Mouse (Mus musculus) adrenal gland (tissue): Measurements from ENCODE around the gene Ranbp17.

Source experiments
- intact Hi-C: fragments of 180-260 bp; cut with DNase I; formaldehyde crosslinking; loops from one replicate; pipeline ENCODE4 v1.15.1; 2025

Gene Ranbp17

GRCm38 (mm10) chr11:33274294-33274693 is 239.3 kb downstream of the Ranbp17 start:
- intact Hi-C loops: no loop called here

- intact Hi-C loops: no loop called here
These were observed 273.3 kb downstream of the Ranbp17 start for GRCm38 (mm10) chr11:33240295-33240694.

GRCm38 (mm10) chr11:33234134-33234533 is 279.4 kb downstream of the Ranbp17 start:
- intact Hi-C loops: no loop called here

GRCm38 (mm10) chr11:33232056-33232455 is 281.5 kb downstream of the Ranbp17 start:
- intact Hi-C loops: no loop called here

GRCm38 (mm10) chr11:33228186-33228585 is 285.4 kb downstream of the Ranbp17 start:
- intact Hi-C loops: no loop called here

- intact Hi-C loops: no loop called here
These were observed 287.0 kb downstream of the Ranbp17 start for GRCm38 (mm10) chr11:33226516-33226915.

- intact Hi-C loops: no loop called here
These were observed 291.8 kb downstream of the Ranbp17 start for GRCm38 (mm10) chr11:33221566-33222365.

- intact Hi-C loops: no loop called here
These were observed 292.8 kb downstream of the Ranbp17 start for GRCm38 (mm10) chr11:33220763-33221162.

- intact Hi-C loops: no loop called here
These were observed 296.0 kb downstream of the Ranbp17 start for GRCm38 (mm10) chr11:33217384-33218079.

- intact Hi-C loops: no loop called here
These were observed 306.1 kb downstream of the Ranbp17 start for GRCm38 (mm10) chr11:33207411-33207810.

- intact Hi-C loops: no loop called here
These were observed 308.6 kb downstream of the Ranbp17 start for GRCm38 (mm10) chr11:33204966-33205365.

- intact Hi-C loops: no loop called here
These were observed 309.2 kb downstream of the Ranbp17 start for GRCm38 (mm10) chr11:33204329-33204705.

GRCm38 (mm10) chr11:33203383-33204328 is 309.9 kb downstream of the Ranbp17 start, which contains the start of gene Tlx3:
Gene Tlx3 (minus strand): TSS chr11:33203589.
- intact Hi-C loops: no loop called here

- intact Hi-C loops: no loop called here
These were observed 310.6 kb downstream of the Ranbp17 start for GRCm38 (mm10) chr11:33202972-33203371.

- intact Hi-C loops: no loop called here
These were observed 311.2 kb downstream of the Ranbp17 start for GRCm38 (mm10) chr11:33202296-33202695.

- intact Hi-C loops: no loop called here
These were observed 311.9 kb downstream of the Ranbp17 start for GRCm38 (mm10) chr11:33201626-33202010.

- intact Hi-C loops: no loop called here
These were observed 312.6 kb downstream of the Ranbp17 start for GRCm38 (mm10) chr11:33200764-33201625.

- intact Hi-C loops: no loop called here
These were observed 313.4 kb downstream of the Ranbp17 start for GRCm38 (mm10) chr11:33199906-33200763.

GRCm38 (mm10) chr11:33199117-33199514 is 314.4 kb downstream of the Ranbp17 start:
- intact Hi-C loops: no loop called here
